Mouse (Mus musculus) bone marrow, adult 2 months (tissue): ENCODE measurements around the gene Casq2.

Source experiments
- CTCF ChIP-seq: fragments of 200-500 bp; IDR thresholded peaks from 2 replicates; pipeline ENCODE4 v1.5.1; 2011; ENCODE audit warnings: low read length, control low read depth; ENCODE audit not compliant: control insufficient read depth, insufficient read depth
- POLR2A ChIP-seq: fragments of 200-500 bp; IDR thresholded peaks from 2 replicates; pipeline ENCODE4 v1.6.1; 2011; ENCODE audit warnings: low read depth, mild to moderate bottlenecking, control low read depth, low read length, borderline replicate concordance; ENCODE audit not compliant: control insufficient read depth

DNA sequence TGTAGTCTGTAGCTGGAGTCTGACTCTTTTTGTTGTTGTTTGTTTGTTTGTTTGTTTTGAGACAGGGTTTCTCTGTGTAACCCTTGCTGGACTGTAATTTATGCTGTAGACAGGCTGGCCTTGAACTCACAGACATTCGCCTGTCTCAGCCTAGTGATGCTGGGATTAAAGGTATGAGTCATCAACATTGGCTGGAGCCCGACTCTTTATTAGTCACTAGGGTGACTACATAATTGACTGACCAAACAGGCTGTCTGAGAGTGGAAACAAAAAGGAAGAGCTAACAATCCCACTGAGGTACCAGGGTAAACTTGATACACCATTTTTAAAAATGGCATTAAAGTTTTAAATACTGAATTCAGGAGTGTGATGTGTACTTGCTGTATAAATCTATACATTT is 96.4 kb downstream of the Casq2 start:
- no peak for TF ChIP-seq CTCF
- no peak for TF ChIP-seq POLR2A
